Mouse (Mus musculus): ENCODE measurements around the gene Shh.

DNA sequence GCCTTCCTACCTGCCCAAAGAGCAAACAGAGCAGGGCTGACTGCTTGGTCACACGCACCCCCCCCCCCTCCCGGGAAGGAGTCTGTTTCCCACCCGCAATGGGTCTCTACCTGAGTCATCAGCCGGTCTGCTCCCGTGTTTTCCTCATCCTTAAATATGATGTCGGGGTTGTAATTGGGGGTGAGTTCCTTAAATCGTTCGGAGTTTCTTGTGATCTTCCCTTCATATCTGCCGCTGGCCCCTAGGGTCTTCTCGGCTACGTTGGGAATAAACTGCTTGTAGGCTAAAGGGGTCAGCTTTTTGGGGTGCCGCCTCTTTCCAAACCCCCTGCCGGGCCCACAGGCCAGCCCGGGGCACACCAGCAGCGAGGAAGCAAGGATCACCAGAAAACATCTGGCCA is 705 bp downstream of the Shh start:
- TF ChIP-seq CTCF (IDR thresholded peaks at IDR 0.05; ENCODE audit: low read depth), result no peak
- TF ChIP-seq EP300 (IDR thresholded peaks at IDR 0.05; ENCODE audit: low read depth), result no peak
